In the genomic region with DNA sequence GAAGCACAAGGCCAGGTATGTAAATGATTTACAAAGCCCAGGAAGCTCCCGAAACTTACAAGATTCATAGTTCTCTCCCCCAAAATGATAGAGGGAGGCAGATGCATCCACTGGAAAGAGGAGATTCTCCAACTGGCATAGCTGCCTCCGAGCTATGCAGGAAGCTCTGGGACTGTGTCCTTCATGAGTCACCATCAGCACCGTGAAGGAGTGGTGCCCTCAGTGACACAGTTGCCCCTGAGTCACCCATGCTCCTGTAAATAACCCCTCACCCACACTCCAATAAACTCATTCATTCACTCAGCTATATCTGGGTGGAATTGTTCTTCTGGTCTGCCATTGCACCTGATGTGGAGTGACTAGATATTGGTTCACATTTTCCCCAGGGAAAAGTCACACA, we compare ENCODE assay signal across 19 mouse cellular contexts.
"Had no signal": no experiment of that assay in that cellular context is flagged by ENCODE, and none has a peak within 500 bp of the region (broad histone marks: within the 10 kb centered on the region; RNA-seq: fewer than 3 reads in every experiment).

No protein-coding gene starts in this region.

- H3K4me2 ChIP-seq: limb, embryonic 12.5 days; limb, embryonic 15.5 days; liver, embryonic 11.5 days; lung, embryonic 14.5 days; midbrain, embryonic 12.5 days; midbrain, embryonic 15.5 days; neural tube, embryonic 12.5 days; neural tube, embryonic 15.5 days had no signal

- DNase-seq: kidney, postnatal 25 days; left cerebral cortex, postnatal 4 days; liver, postnatal 0 days; lung, embryonic 14.5 days; right cerebral cortex, adult 18-20 months; right cerebral cortex, postnatal 14 days; right cerebral cortex, postnatal 4 days; thymus, postnatal 25 days had no signal

- H3K27ac ChIP-seq: kidney, postnatal 0 days; limb, embryonic 12.5 days; limb, embryonic 15.5 days; liver, embryonic 14.5 days; macrophage; midbrain, embryonic 12.5 days; midbrain, embryonic 15.5 days; neural tube, embryonic 12.5 days; neural tube, embryonic 15.5 days had no signal

- H3K4me3 ChIP-seq: limb, embryonic 12.5 days; limb, embryonic 15.5 days; midbrain, embryonic 12.5 days; midbrain, embryonic 15.5 days; neural tube, embryonic 12.5 days; neural tube, embryonic 15.5 days had no signal

- ATAC-seq: liver, postnatal 0 days; lung, postnatal 0 days; midbrain, embryonic 15.5 days had no signal

- H3K36me3 ChIP-seq: limb, embryonic 12.5 days; limb, embryonic 15.5 days; midbrain, embryonic 12.5 days; midbrain, embryonic 15.5 days; neural tube, embryonic 12.5 days; neural tube, embryonic 15.5 days had no signal

- H3K9ac ChIP-seq: limb, embryonic 12.5 days; limb, embryonic 15.5 days; liver, embryonic 14.5 days; liver, postnatal 0 days; lung, embryonic 14.5 days; midbrain, embryonic 12.5 days; midbrain, embryonic 15.5 days; neural tube, embryonic 12.5 days; neural tube, embryonic 15.5 days had no signal

- H3K4me1 ChIP-seq: limb, embryonic 12.5 days; limb, embryonic 15.5 days; midbrain, embryonic 12.5 days; neural tube, embryonic 12.5 days; neural tube, embryonic 15.5 days had no signal

- H3K9me3 ChIP-seq: limb, embryonic 12.5 days; limb, embryonic 15.5 days; midbrain, embryonic 12.5 days; midbrain, embryonic 15.5 days; neural tube, embryonic 12.5 days; neural tube, embryonic 15.5 days had no signal

- H3K27me3 ChIP-seq: limb, embryonic 12.5 days; limb, embryonic 15.5 days; midbrain, embryonic 12.5 days; midbrain, embryonic 15.5 days; neural tube, embryonic 12.5 days; neural tube, embryonic 15.5 days had no signal
